ENCODE assay signal across 10 mouse cellular contexts in genomic region chr4:33466970-33467399, GRCm38 (mm10).
DNase-seq lines count a peak whose midpoint lies in the region; ATAC-seq and TF ChIP-seq lines count a peak whose summit lies in the region.
"Had no signal": no experiment of that assay in that cellular context is flagged by ENCODE, and none has a peak within 500 bp of the region (broad histone marks: within the 10 kb centered on the region; RNA-seq: fewer than 3 reads in every experiment).

No protein-coding gene starts in this region.

- CTCF ChIA-PET in Patski (lab: Charles Lee): interaction anchor here (1.3 kb wide), 1 partner anchor 10 kb away, joined by 5 read pairs; no protein-coding TSS in a partner anchor

- TF ChIP-seq POLR2A in thymus, adult 2 months (IDR thresholded peaks at IDR 0.05; ENCODE audit: control insufficient read depth, extremely low read depth, insufficient read depth, low read length, poor library complexity): no peak

- no peaks in the 10 kb centered on the region for H3K4me1 ChIP-seq in limb, embryonic 13.5 days
- H3K4me1 ChIP-seq in limb, embryonic 10.5 days: no peaks in the 10 kb centered on the region
- no peaks in the 10 kb centered on the region for H3K4me1 ChIP-seq in thymus, adult 2 months (replicated peaks; ENCODE audit: control insufficient read depth, insufficient read depth, low read length)
- H3K4me1 ChIP-seq: heart, embryonic 15.5 days had no signal

- H3K36me3 ChIP-seq in limb, embryonic 13.5 days: peaks cover 16% of the 10 kb centered on the region
- H3K36me3 ChIP-seq in limb, embryonic 10.5 days: peaks cover 10% of the 10 kb centered on the region
- H3K36me3 ChIP-seq in thymus, adult 2 months (ENCODE audit: control insufficient read depth, insufficient read depth, low read length): no peaks in the 10 kb centered on the region
- H3K36me3 ChIP-seq: heart, embryonic 15.5 days had no signal

- H3K4me2 ChIP-seq in limb, embryonic 13.5 days (replicated peaks): no peak overlapping the region
- H3K4me2 ChIP-seq: heart, embryonic 15.5 days had no signal

- H3K9ac ChIP-seq in limb, embryonic 13.5 days: no peak overlapping the region
- H3K9ac ChIP-seq: heart, embryonic 15.5 days had no signal

- H3K27ac ChIP-seq in limb, embryonic 13.5 days: peak overlapping the region; percentile 7; the same call in 1 of the 2 replicates
- no peak overlapping the region for H3K27ac ChIP-seq in limb, embryonic 10.5 days
- no peak overlapping the region for H3K27ac ChIP-seq in thymus, adult 2 months (ENCODE audit: control insufficient read depth, insufficient read depth, low read length)
- H3K27ac ChIP-seq: heart, embryonic 15.5 days had no signal

- H3K9me3 ChIP-seq in limb, embryonic 13.5 days: no peaks in the 10 kb centered on the region
- H3K9me3 ChIP-seq in limb, embryonic 10.5 days (replicated peaks): no peaks in the 10 kb centered on the region
- H3K9me3 ChIP-seq: heart, embryonic 15.5 days had no signal

- 90% methylated on average over 2 of the region's 2 CpGs for WGBS in limb, embryonic 13.5 days
- WGBS in limb, embryonic 10.5 days: 90% methylated on average over 2 of the region's 2 CpGs
- WGBS in thymus, adult 2 months: 82% methylated on average over 2 of the region's 2 CpGs

- TF ChIP-seq CTCF in Patski (IDR thresholded peaks at IDR 0.05): no peak
- no peak for TF ChIP-seq CTCF in thymus, adult 2 months (IDR thresholded peaks at IDR 0.05; ENCODE audit: borderline replicate concordance, control insufficient read depth, extremely low read depth, insufficient read depth, low read length, poor library complexity)

- no peaks in the 10 kb centered on the region for H3K27me3 ChIP-seq in limb, embryonic 13.5 days
- no peaks in the 10 kb centered on the region for H3K27me3 ChIP-seq in limb, embryonic 10.5 days (ENCODE audit: low read depth, poor library complexity, severe bottlenecking)
- H3K27me3 ChIP-seq in Patski: no peaks in the 10 kb centered on the region
- no peaks in the 10 kb centered on the region for H3K27me3 ChIP-seq in thymus, adult 2 months (ENCODE audit: control insufficient read depth, insufficient read depth, low read length)
- H3K27me3 ChIP-seq: heart, embryonic 15.5 days had no signal

- H3K4me3 ChIP-seq in limb, embryonic 13.5 days: no peak overlapping the region
- no peak overlapping the region for H3K4me3 ChIP-seq in limb, embryonic 10.5 days
- H3K4me3 ChIP-seq in thymus, adult 2 months (ENCODE audit: control insufficient read depth, insufficient read depth, low read length): no peak overlapping the region
- H3K4me3 ChIP-seq: heart, embryonic 15.5 days had no signal

- POLR2A ChIA-PET in Patski (lab: Charles Lee): no interaction called here

- DNase-seq in limb, embryonic 10.5 days (ENCODE audit: low spot score): no peak
- peak; percentile 24 for DNase-seq in Patski (ENCODE audit: low read depth, low spot score)
- peak; percentile 17 to 60 for DNase-seq in spleen, postnatal 36 days (ENCODE audit: low spot score in 2 of 2)
- DNase-seq in frontal cortex, postnatal 25 days (ENCODE audit: low spot score in 2 of 2): no peak
- no peak for DNase-seq in testis, postnatal 14 days (ENCODE audit: low spot score)
- no peak for DNase-seq in thymus, adult 2 months
- DNase-seq: layer of hippocampus, postnatal 36 days had no signal

- in situ Hi-C loops in Patski (cut with MboI; ENCODE audit: low pct_unique_long_range_greater_than_20kb): no loop called here

- no peak for ATAC-seq in limb, embryonic 13.5 days (ENCODE audit: low FRiP score, low read depth)
- peak; percentile 71 for ATAC-seq in Patski
- peak; percentile 27 for ATAC-seq in inflammation-experienced regulatory T-cells, adult 6 months

Comparison
In these comparisons a context has a peak if more than half of its experiments do, and no peak if none do; other contexts are left out.
1. DNase-seq: peak in Patski (single experiment) and spleen, postnatal 36 days (2 of 2); none in limb, embryonic 10.5 days (single experiment), frontal cortex, postnatal 25 days (0 of 2), testis, postnatal 14 days (single experiment) and thymus, adult 2 months (single experiment).